Mouse (Mus musculus): Measurements from ENCODE around the gene Bdh1.

DNA sequence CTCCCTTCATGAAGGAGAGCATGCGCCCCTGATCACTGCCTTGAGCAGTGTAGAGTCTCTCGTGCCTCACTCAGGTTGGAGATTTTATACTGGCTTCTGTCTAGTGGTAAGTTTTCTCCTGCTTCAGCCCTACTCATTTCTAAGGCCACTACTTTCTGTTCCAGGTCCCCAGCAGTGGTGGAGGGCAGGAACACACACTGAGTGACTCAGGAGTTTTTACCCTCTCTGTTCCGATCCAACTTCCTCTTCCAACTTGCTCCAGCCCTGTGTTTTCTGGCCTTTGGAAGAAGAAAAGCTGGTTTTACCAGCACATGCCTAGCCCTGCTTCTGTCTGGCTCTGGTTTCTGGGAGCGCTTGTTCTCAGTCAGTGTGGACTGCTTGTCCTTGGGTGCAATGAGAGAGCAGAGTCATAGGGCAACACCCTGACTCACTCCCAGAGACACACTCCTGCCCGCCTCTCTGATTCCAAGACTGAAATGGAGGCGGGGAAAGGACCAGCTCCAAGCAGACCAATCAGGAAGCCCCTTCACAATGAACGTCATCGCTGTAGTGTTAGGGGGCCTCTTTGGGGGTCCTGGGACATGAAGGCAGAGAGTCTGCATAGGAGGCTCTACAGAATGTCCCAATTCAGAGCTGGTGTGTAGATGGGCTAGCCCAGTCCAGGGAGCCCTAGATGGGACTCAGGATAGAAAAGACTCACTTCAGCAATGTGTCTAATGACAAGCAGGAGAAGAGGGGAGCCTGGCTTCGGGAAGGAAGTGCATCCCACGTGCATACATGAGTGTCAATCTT, 84.8 kb downstream of the Bdh1 start:
- TF ChIP-seq POLR2A (IDR thresholded peaks at IDR 0.05; ENCODE audit: borderline replicate concordance, insufficient read depth, low read length): no peak
- no peak for TF ChIP-seq CTCF (IDR thresholded peaks at IDR 0.05; ENCODE audit: borderline replicate concordance, insufficient read depth, low read depth, low read length)

Data from cerebellum, adult 2 months (tissue).